Mouse (Mus musculus) intestine, postnatal 0 days (tissue): ENCODE measurements around the gene Irgq. TPM values are rescaled to one million over a fixed set of nuclear protein-coding genes. Genes with fewer than 3 reads are reported as not detected.

Source experiments
- ATAC-seq: fragments of 200-750 bp; cut with Nextera tagmentation; 2 replicates; pipeline ENCODE4 v1.8.0; 2017; ENCODE audit warnings: mild to moderate bottlenecking, moderate TSS enrichment, moderate library complexity
- H3K27ac ChIP-seq: fragments of 300-500 bp; sonication (generic); 2 replicates; pipeline ENCODE4 v1.5.1; 2014; ENCODE audit warnings: mild to moderate bottlenecking, low read depth, low read length, moderate library complexity
- H3K27me3 ChIP-seq: fragments of 300-500 bp; sonication (generic); replicated peaks from 2 replicates; pipeline ENCODE4 v1.6.1; 2014; ENCODE audit warnings: low read length, mixed read lengths; ENCODE audit not compliant: control insufficient read depth, insufficient read depth
- H3K36me3 ChIP-seq: fragments of 300-500 bp; sonication (generic); 2 replicates; pipeline ENCODE4 v1.6.1; 2014; ENCODE audit warnings: mild to moderate bottlenecking, moderate library complexity; ENCODE audit not compliant: control insufficient read depth, insufficient read depth
- H3K4me1 ChIP-seq: fragments of 300-500 bp; sonication (generic); replicated peaks from 2 replicates; pipeline ENCODE4 v1.6.1; 2014; ENCODE audit warnings: antibody characterized with exemption, low read length, mixed read lengths; ENCODE audit not compliant: control insufficient read depth, insufficient read depth
- H3K4me2 ChIP-seq: fragments of 300-500 bp; sonication (generic); replicated peaks from 2 replicates; pipeline ENCODE4 v1.6.1; 2014; ENCODE audit warnings: low read depth, mild to moderate bottlenecking, moderate library complexity
- H3K4me3 ChIP-seq: fragments of 300-500 bp; sonication (generic); 2 replicates; pipeline ENCODE4 v1.5.1; 2014; ENCODE audit warnings: low read depth, low read length
- H3K9ac ChIP-seq: fragments of 300-500 bp; sonication (generic); 2 replicates; pipeline ENCODE4 v1.6.1; 2014; ENCODE audit warnings: mild to moderate bottlenecking, low read depth, low read length
- H3K9me3 ChIP-seq: fragments of 300-500 bp; sonication (generic); 2 replicates; pipeline ENCODE4 v1.6.1; 2016; ENCODE audit warnings: mixed run types; ENCODE audit not compliant: control insufficient read depth
- CTCF ChIP-seq: sonication (generic); IDR thresholded peaks from 2 replicates; pipeline ENCODE4 v1.5.1; 2016; ENCODE audit warnings: low read depth, mild to moderate bottlenecking, control low read depth, antibody characterized with exemption, moderate library complexity
- WGBS: fragments of 180-500 bp; shearing (Covaris S2); extraction: QIAGEN DNeasy Blood & Tissue Kit; methylation state at CpG from one replicate; pipeline ENCODE4 v1.1.7; 2014; 5-methylcytosine and 5-hydroxymethylcytosine counted together
- polyA plus RNA-seq: library from polyadenylated mRNA; unstranded; fragments of >200 nt; fragmentation: Nextera tagmentation; extraction: Ambion mirVana; gene quantifications from 2 replicates; pipeline ENCODE4 v1.2.1, GENCODE M21; 2015

The Irgq gene
- polyA plus RNA-seq, 1 experiment from 2014 or later: 3.4 TPM

GRCm38 (mm10) chr7:24571071-24571470, 40.6 kb downstream of the Irgq start:
- no peak for TF ChIP-seq CTCF
- no peak for ATAC-seq
- Histone ChIP-seq H3K9me3 (no peaks in the 10 kb centered on the region), H3K4me1 (no peaks in the 10 kb centered on the region), H3K27me3 (no peaks in the 10 kb centered on the region), H3K9ac (no peak overlapping the region), H3K36me3 (peaks cover 48% of the 10 kb centered on the region), H3K4me3 (no peak overlapping the region), H3K4me2 (no peak overlapping the region), H3K27ac (no peak overlapping the region)
- whole genome bisulfite sequencing: 71% methylated on average over 4 of the region's 4 CpGs

- Histone ChIP-seq H3K4me3 (no peak overlapping the region), H3K27me3 (no peaks in the 10 kb centered on the region), H3K4me1 (no peaks in the 10 kb centered on the region), H3K27ac (no peak overlapping the region), H3K4me2 (no peak overlapping the region), H3K9me3 (no peaks in the 10 kb centered on the region), H3K9ac (no peak overlapping the region), H3K36me3 (peaks cover 35% of the 10 kb centered on the region)
- WGBS: 58% methylated on average over 5 of the region's 5 CpGs
- ATAC-seq: no peak
- TF ChIP-seq CTCF: peak; percentile 57
Measured at GRCm38 (mm10) chr7:24572455-24572854, 42.0 kb downstream of the Irgq start.

- H3K27me3 ChIP-seq: no peaks in the 10 kb centered on the region
- H3K36me3 ChIP-seq: peaks cover 20% of the 10 kb centered on the region
- H3K4me2 ChIP-seq: no peak overlapping the region
- WGBS: 57% methylated on average over 12 of the region's 12 CpGs
- no peak for TF ChIP-seq CTCF
- no peak overlapping the region for H3K9ac ChIP-seq
- H3K9me3 ChIP-seq: no peaks in the 10 kb centered on the region
- peak; percentile 54; the same call in 1 of the 2 replicates for ATAC-seq
- no peak overlapping the region for H3K4me3 ChIP-seq
- no peaks in the 10 kb centered on the region for H3K4me1 ChIP-seq
- H3K27ac ChIP-seq: no peak overlapping the region
Measured at GRCm38 (mm10) chr7:24574224-24574796, 43.8 kb downstream of the Irgq start.

GRCm38 (mm10) chr7:24577811-24578210, 47.3 kb downstream of the Irgq start:
- 92% methylated on average over 10 of the region's 10 CpGs for WGBS
- H3K4me3 ChIP-seq: no peak overlapping the region
- no peak for ATAC-seq
- no peaks in the 10 kb centered on the region for H3K4me1 ChIP-seq
- TF ChIP-seq CTCF: no peak
- no peak overlapping the region for H3K9ac ChIP-seq
- no peak overlapping the region for H3K27ac ChIP-seq
- H3K27me3 ChIP-seq: no peaks in the 10 kb centered on the region
- no peak overlapping the region for H3K4me2 ChIP-seq
- H3K36me3 ChIP-seq: 0 out of 2 replicates have a peak, but pooled peaks cover 5% of the 10 kb centered on the region
- H3K9me3 ChIP-seq: no peaks in the 10 kb centered on the region

- peaks cover 5% of the 10 kb centered on the region; the same call in 1 of the 2 replicates for H3K4me1 ChIP-seq
- peaks cover 15% of the 10 kb centered on the region; the same call in 1 of the 2 replicates for H3K27me3 ChIP-seq
- no peaks in the 10 kb centered on the region for H3K9me3 ChIP-seq
- TF ChIP-seq CTCF: no peak
- H3K27ac ChIP-seq: no peak overlapping the region
- WGBS: 92% methylated on average over 6 of the region's 6 CpGs
- H3K4me2 ChIP-seq: no peak overlapping the region
- ATAC-seq: no peak
- H3K36me3 ChIP-seq: no peaks in the 10 kb centered on the region
- no peak overlapping the region for H3K4me3 ChIP-seq
- no peak overlapping the region for H3K9ac ChIP-seq
Measured at GRCm38 (mm10) chr7:24584876-24585275, 54.4 kb downstream of the Irgq start.

GRCm38 (mm10) chr7:24585995-24586394, 55.5 kb downstream of the Irgq start:
- Histone ChIP-seq H3K4me3 (no peak overlapping the region), H3K36me3 (no peaks in the 10 kb centered on the region), H3K9me3 (no peaks in the 10 kb centered on the region), H3K4me1 (peaks cover 5% of the 10 kb centered on the region; the same call in 1 of the 2 replicates), H3K27ac (no peak overlapping the region), H3K4me2 (no peak overlapping the region), H3K27me3 (peaks cover 15% of the 10 kb centered on the region; the same call in 1 of the 2 replicates), H3K9ac (no peak overlapping the region)
- WGBS: 54% methylated on average over 13 of the region's 16 CpGs
- TF ChIP-seq CTCF: no peak
- no peak for ATAC-seq
